Mouse (Mus musculus) v-Abl transformed pro-B cells (cell line): ENCODE measurements around the gene Cep250.

Source experiments
- in situ Hi-C, 2 experiments: fragments of 400-800 bp; cut with MboI; formaldehyde crosslinking; loops; one replicate each; pipeline ENCODE4 v1.15.1; 2025; ENCODE audit not compliant: unreplicated experiment in 2 of 2

Cep250 gene

GRCm38 (mm10) chr2:155959981-155960380 is 3.7 kb downstream of the Cep250 start:
- in situ Hi-C loops = loop anchor here (5.0 to 10.0 kb wide), 3 partner anchors 172 to 325 kb away; no protein-coding TSS in a partner anchor

GRCm38 (mm10) chr2:155961862-155962261 is 5.6 kb downstream of the Cep250 start:
- in situ Hi-C loops = loop anchor here in 1 of 2 experiments (5.0 kb wide), 1 partner anchor 170 kb away; no protein-coding TSS in a partner anchor

GRCm38 (mm10) chr2:155962991-155963390 is 6.7 kb downstream of the Cep250 start:
- in situ Hi-C loops = loop anchor here in 1 of 2 experiments (5.0 kb wide), 1 partner anchor 169 kb away; no protein-coding TSS in a partner anchor

- in situ Hi-C loops = no loop called here
These were observed 17.1 kb downstream of the Cep250 start for GRCm38 (mm10) chr2:155973348-155973747.

- in situ Hi-C loops = no loop called here
These were observed 18.0 kb downstream of the Cep250 start for GRCm38 (mm10) chr2:155974087-155974731.

GRCm38 (mm10) chr2:155979328-155979991 is 23.2 kb downstream of the Cep250 start:
- in situ Hi-C loops = no loop called here

GRCm38 (mm10) chr2:155985776-155986175 is 29.5 kb downstream of the Cep250 start:
- in situ Hi-C loops = no loop called here

GRCm38 (mm10) chr2:155987131-155987530 is 30.9 kb downstream of the Cep250 start:
- in situ Hi-C loops = no loop called here

- in situ Hi-C loops = no loop called here
These were observed 32.8 kb downstream of the Cep250 start for GRCm38 (mm10) chr2:155989085-155989484.

GRCm38 (mm10) chr2:155991151-155991550 is 34.9 kb downstream of the Cep250 start:
- in situ Hi-C loops = no loop called here

GRCm38 (mm10) chr2:155991863-155992321 is 35.6 kb downstream of the Cep250 start:
- in situ Hi-C loops = no loop called here

GRCm38 (mm10) chr2:156005393-156005792 is 49.1 kb downstream of the Cep250 start:
- in situ Hi-C loops = loop anchor here in 1 of 2 experiments (5.0 kb wide), 1 partner anchor 38 kb away; no protein-coding TSS in a partner anchor

- in situ Hi-C loops = loop anchor here in 1 of 2 experiments (5.0 kb wide), 1 partner anchor 41 kb away; no protein-coding TSS in a partner anchor
These were observed 51.8 kb downstream of the Cep250 start, which contains the start of the genes 6430550D23Rik and Ergic3 for GRCm38 (mm10) chr2:156007888-156008532. Gene 6430550D23Rik (minus strand): TSS chr2:156007977. Gene Ergic3 (plus strand): TSS chr2:156008045.

- in situ Hi-C loops = no loop called here
These were observed 61.8 kb downstream of the Cep250 start for GRCm38 (mm10) chr2:156018106-156018505.

- in situ Hi-C loops = no loop called here
These were observed 65.0 kb downstream of the Cep250 start for GRCm38 (mm10) chr2:156021219-156021618.

GRCm38 (mm10) chr2:156021765-156022164 is 65.5 kb downstream of the Cep250 start:
- in situ Hi-C loops = no loop called here

GRCm38 (mm10) chr2:156025482-156025881 is 69.2 kb downstream of the Cep250 start:
- in situ Hi-C loops = loop anchor here in 1 of 2 experiments (25.0 kb wide), 1 partner anchor 462 kb away; no protein-coding TSS in a partner anchor

- in situ Hi-C loops = loop anchor here in 1 of 2 experiments (25.0 kb wide), 1 partner anchor 448 kb away; no protein-coding TSS in a partner anchor
These were observed 83.1 kb downstream of the Cep250 start for GRCm38 (mm10) chr2:156039390-156039789.

GRCm38 (mm10) chr2:156042903-156043302 is 86.6 kb downstream of the Cep250 start:
- in situ Hi-C loops = loop anchor here in 1 of 2 experiments (25.0 kb wide), 1 partner anchor 444 kb away; no protein-coding TSS in a partner anchor

GRCm38 (mm10) chr2:156047929-156048328 is 91.7 kb downstream of the Cep250 start:
- in situ Hi-C loops = loop anchor here in 1 of 2 experiments (25.0 kb wide), 1 partner anchor 439 kb away; no protein-coding TSS in a partner anchor
